Mouse (Mus musculus): ENCODE measurements around the gene Kcnh5.

The Kcnh5 gene

DNA sequence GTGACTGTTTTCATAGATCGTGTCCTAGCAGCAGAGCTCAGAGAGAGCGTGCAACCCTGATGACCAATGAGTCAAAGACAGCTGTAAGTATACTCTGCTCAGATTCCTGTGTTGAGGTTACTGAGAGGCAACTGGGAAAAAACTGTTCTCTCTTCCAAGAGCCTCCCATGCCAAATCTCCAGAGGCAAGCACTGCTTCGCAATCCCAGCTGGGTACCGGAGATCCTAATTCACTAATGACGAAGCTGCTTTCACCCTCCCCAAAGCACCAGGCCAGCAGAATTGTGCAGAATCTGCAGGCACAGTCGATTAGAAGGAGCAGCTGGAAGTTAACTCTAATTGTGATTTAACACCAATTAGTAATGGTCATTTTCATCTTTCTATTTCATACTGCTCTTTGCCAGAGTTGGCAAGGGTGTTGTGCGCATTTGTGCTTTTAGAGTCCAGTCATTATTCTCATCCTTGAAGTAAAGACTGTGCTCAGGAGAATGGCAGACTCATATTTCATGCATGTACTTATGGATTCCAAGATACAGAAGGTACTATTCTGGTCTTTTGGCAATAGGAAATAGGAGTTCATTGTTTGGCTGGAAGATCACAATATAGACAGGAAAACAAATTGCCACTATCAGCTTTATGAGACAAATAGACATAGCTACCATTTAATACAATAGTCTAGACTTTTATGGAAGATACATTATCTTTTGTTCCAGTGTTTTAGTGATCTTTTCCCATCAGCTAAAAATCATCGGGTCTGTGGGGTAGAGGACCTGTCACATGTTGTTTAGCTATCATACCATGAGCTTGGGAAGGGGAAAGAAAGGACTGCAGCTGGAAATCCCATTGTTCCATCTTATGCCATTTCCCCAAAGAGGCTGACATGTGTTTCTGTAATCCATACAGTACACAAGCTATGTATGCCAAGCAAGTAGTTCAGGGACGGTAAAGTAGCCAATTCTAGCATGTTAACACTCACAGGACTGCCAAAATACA lies 225.7 kb downstream of the Kcnh5 start:
- DNase-seq, result no peak

- no peak for DNase-seq
These were observed 275.8 kb downstream of the Kcnh5 start for GRCm38 (mm10) chr12:74901331-74901730.

DNA sequence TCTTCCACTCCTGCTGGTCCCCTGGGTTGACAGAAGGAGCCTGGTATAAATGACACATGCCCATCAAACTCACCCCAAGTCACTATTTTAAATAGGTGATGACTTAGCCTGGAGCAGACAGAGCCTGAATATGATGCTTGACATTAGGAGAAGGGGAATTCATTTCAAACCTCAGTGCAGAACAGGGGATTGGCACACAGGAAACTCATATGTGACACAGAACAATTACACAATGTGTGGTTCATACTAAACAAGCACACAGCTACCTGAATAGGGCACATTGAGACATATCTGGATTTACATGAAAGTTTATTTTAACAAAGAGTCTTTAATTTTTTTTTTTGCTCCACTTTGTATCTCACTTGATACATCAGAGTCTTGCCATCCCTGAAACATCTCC lies 276.4 kb downstream of the Kcnh5 start:
- no peak for DNase-seq

- peak; percentile 62 for DNase-seq
These were observed 278.1 kb downstream of the Kcnh5 start for GRCm38 (mm10) chr12:74899055-74899454.

- DNase-seq, result peak; percentile 81
These were observed 278.9 kb downstream of the Kcnh5 start for GRCm38 (mm10) chr12:74898211-74898610.

- DNase-seq, result no peak
These were observed 282.2 kb downstream of the Kcnh5 start for GRCm38 (mm10) chr12:74894870-74895423.

DNA sequence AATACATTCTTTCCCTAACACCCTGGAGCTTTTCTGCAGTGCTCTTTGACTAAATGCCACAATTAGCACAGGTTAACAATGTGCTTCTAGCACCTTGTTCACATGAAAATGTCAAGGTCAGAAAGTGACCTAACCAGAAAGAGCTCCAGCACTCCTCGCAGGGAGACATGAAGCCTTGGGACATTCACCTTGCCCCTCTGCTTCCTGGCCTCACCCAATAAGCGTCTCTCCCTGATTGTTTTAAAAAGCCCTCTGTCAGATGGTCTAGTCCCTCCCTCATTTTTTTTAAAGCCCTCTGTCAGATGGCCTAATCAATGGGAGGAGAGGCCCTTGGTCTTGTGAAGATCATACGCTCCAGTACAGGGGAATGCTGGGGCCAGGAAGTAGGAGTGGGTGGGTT lies 287.7 kb downstream of the Kcnh5 start:
- no peak for DNase-seq

DNA sequence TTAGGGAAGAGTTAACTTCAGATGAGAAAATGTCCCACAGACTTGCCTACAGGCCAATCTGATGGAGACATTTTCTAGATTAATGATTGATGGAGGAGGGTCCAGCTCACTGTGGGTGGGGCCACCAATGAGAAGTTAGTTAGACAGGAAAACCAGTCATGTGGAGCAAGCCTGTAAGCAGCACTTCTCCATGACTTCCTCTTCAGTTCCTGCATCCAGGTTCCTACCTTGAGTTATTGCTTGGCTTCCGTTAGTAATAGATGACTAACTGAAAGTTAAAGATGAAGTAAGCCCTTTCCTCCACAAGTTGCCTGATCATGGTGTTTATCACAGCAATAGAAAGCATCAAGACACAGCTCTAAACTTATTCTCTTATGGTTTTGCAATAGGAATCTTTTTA lies 290.1 kb downstream of the Kcnh5 start:
- no peak for DNase-seq

DNA sequence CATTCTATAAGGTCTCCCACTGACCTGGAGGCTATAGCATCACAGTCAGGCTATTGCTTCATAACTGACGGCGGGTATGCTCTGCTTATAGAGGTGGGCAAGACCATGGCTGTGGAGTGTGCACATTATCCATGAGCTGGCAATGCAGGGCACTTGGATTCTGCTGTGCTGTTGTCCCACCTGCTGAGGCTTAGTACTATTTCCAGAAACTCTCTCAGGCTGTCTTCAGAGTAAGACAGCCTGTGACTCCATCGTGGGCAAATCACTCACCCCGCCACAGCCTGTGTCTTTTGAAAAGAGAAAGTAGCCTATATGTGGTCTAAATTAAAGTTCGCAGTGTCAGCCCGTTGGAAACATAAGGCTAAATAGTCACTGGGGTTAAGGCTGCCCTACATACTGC lies 295.8 kb downstream of the Kcnh5 start:
- DNase-seq, result peak; percentile 54

DNA sequence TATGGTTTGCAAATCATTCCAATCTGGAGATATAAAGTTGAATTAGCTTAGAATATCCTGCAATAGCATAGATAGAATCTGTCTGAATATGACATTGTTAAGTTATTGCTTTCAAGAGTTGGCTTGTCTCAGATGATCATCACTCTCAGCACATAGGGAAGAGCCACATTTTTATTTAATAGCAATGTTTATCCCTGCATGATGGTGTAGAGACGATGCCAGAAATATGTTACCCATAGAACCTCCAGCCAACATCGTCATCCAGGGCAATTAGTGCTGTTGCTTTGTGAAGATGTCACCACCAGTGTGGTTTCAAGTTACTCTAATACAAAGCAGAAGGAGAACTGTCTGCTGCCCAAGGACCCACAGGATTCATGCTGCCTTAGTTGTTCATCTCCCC lies 321.5 kb downstream of the Kcnh5 start:
- no peak for DNase-seq

- DNase-seq, result no peak
These were observed 322.9 kb downstream of the Kcnh5 start for GRCm38 (mm10) chr12:74854263-74854662.

DNA sequence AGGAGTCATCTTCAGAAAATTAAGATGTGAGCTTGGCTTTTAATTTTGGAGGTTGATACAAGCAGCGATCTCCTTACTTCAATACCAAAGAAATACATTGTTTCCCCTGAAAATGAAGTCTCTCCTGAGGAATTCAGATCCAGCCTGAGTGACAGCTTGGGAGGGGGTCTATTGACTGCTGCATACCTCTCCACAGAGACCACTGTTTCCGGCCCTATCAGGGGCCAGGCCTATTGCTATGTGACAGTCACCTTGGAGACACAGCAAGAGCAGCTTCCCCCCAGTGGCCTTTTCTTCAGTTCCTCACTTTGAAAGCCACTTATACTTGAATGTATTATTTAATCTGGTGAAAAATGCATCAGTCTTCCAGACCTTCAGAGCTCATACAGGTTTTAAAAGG lies 326.8 kb downstream of the Kcnh5 start:
- no peak for DNase-seq

- DNase-seq, result peak; percentile 79
These were observed 327.2 kb downstream of the Kcnh5 start for GRCm38 (mm10) chr12:74849912-74850311.

- DNase-seq, result peak; percentile 77
These were observed 328.4 kb downstream of the Kcnh5 start for GRCm38 (mm10) chr12:74848611-74849347.

All from heart, adult 11 months (tissue).